Mouse (Mus musculus) spleen, postnatal 14 days (tissue): ENCODE measurements around the gene Ctnna2.

ENCODE experiments used
- DNase-seq, 2 experiments: peaks; one replicate each; pipeline ENCODE4 v3.0.0; 2021 to 2022; ENCODE audit warnings: low spot score in 2 of 2

The Ctnna2 gene

DNA sequence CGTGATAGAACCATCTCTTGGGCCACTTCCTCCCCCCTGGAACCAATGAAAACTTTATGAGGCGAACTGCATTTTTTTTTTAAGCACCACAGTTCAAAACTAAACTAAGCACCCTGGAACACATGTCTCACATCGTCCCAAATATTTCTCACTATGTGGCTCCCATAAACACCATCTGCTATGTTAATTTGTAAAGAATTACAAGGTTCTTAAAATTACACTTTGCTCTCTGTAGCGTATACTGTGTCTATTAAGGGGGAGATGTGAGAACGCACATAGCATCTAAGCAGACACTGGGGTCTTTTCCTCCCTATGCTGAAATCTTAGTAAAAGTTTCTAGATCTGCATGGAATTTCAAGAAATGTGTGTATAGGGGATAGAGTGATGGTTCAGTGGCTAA, 822.5 kb downstream of the Ctnna2 start:
- DNase-seq = no peak

DNA sequence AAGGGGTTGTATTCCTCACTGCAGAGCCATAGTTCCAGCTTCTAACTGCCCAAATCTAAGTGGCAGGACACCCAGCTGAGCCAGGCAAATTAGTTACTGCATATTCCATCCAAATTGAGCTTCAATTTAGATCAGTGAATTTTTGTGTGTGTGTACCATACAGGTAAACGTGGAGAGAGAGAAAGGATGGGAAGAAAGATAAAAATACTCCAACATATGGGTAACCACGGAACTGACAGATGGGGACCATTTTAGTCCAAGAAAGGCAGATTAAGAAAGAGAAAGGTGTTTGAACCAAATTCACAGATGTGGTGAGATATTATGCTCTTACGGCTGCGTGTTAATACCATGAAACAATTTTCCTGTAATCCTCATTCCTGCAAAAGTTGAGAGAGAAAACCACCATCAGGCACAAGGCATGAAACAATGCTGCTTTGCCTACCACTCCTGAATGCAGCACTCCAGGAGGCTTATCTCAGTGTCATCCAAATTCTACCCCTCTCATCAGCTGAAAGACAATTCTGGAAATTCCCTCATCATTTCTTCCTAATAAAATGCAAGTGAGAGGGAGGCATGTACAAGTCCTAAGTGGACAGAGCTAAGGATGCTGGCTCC, 840.1 kb downstream of the Ctnna2 start:
- no peak for DNase-seq

DNA sequence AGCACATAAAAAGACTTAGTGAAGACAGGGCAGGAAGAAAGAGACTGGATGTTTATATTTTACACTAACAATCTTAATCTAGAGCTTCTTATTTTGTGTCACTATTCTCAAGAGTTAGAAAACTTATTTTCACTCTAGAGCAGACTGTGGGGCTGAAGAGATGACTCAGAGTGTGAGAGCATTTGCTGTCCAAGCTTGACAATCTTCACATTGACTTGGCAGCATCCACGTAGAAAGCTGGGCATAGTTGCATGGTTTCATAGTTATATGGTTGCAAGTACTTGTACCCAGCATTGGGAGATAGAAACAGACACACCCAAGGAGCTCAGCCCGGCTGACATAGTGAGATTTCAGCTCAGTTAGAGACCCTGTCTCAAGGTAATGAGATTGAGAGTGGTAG, 858.6 kb downstream of the Ctnna2 start:
- DNase-seq = no peak

DNA sequence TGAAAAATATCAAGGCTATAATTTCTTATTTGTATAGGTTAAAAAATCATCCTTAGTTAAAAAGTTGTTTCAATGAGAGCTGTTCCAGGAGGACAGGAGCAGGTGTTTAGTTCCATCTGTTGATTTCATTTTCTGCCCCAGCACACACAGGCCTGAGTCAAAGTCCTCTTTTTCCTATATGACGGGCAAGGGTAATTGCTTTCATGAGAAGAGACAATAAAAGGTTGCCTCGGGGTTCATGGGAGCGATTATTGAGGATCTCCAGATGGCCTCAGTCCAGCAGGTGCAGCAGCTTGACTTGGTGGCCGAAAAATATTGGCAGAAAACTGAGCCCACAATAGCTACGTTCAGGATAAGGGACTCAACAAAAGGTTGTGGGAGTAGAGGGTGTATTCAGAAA, 859.0 kb downstream of the Ctnna2 start:
- DNase-seq = no peak

DNA sequence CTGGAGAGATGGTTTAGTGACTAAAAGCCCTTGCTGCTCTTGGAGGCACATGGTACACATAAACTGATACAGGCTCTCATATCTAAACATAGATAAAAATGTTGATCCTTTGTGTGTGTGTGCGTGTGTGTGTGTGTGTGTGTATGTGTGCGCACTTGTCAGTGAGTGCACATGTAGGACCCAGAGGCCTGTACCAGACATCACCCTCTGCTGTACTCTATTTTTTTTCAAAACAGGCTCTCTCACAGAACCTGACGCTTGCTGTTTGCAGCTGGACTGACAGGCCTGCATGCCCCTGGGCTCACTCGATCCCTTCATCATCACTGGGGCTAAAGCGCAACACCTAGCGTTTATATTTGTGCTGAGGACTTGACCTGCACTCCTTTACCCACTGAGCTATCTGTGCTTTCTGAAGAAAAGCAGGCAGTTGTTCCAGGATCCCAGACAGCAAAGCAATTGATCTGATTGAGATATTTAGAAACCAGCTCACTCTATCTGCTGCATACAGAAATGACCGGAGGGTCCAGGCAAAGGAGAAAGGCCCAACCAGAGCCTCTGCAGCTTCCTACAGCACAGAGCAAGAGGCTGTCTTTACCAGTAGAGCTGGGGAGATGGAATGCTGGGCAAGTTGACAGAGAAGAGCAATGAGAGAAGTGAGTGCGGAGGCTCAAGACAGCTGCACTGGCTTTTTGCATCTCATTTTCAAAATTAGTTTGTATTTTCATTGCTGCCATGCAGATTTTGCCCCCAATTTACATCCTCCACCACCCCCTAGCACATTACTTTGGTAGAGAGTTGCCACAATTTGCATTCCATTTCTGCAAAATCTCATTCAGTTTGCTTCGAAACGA, 870.2 kb downstream of the Ctnna2 start:
- no peak for DNase-seq

DNA sequence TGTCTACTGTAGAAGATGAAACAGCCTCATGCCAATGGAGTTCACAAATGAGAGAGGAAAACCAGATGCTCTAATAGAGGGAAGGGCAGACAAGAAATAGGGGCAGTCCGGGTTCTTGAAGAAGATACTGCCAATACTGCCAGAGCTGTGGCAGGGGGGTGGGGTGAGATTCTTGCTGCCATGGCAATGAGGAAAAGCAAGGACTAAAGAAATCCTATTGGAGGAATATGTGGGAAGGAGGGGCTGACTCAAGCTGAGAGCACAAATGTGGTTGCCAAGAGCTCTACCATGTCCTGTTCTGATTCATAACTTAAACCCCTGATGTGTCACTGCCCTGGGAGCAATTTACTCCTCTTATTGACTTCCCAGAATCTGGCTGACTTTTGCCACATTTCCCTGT, 878.5 kb downstream of the Ctnna2 start:
- no peak for DNase-seq

DNA sequence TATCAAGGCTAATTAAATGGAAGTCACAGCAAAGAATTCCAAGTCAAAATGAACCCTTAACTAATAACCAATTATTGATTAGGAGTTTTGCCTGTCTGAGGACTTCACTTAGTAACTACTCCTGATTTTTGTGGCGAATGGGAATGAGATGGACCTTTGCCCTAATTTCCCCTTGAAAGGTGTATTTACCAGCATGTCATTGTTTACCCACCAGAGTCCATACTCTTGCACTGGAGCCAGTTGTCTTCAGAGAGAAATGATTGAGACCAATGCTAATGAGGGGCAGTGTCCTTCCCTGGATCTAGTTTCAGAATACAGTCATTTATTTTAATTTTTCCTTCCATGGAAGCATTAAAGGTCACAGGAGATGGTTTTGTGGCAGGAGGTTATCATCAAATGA, 881.0 kb downstream of the Ctnna2 start:
- DNase-seq = no peak

DNA sequence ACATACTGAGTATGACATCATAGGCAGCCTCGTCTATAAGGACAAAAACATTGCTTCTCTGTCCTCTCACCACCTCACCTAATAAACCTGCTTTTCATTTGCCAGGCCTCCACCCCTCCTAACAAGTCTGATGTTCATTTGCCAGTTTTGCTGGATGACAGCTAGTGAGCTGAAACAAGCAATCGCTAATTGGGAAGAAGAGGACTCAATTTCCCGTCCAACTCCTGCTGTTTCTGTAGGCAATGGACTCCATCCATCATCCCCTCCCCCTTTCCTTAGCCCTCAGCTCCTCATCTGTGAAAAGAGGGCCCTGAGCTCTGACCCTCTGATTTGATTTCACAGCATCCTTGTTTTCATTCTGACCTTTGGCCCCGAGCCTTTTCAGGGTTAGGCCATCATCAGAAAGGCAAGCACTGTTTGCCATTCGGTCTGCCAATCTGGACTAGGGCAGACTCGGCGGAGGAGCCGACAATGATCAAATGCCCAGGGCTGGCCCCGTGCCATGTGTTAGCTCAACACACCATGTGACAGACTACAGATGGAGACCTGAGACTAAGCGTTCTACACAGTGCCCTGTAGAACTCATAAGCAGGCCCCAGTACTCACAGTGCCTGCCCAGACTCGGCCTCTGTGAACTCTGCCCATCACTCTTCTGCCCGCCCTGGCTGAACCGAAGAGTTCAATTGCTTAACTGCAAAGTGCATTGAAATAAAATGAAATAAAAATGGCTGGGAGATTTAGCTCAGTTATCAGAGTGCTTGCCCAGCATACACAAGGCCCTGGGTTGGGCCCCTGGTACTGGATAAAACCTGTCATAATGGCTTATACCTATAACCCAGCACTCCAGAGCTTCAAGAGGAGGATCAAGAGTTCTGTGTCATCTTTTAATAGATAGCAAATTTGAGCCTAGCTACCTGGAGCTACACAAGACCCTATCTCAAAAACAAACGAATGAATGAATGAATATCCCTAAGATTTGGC, 903.8 kb downstream of the Ctnna2 start:
- DNase-seq = no peak

DNA sequence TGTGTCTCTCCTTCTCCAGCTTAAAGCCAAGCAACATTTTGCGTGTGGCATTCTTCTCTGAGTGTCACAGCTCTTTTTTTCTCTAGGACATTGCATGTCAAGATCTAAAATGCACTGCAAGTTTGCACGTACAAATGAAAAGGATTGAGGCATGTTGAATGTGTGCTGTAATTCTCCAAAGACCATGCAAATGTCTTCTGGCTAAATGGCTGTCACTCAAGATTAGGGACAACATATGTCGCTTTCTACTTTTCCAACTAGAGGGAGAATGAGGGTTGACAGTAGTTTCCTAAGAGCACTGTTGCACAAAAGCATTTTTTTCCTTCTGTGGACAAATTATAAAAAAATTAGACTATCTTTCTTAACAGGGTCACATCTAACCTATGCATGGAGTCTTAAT, 909.9 kb downstream of the Ctnna2 start:
- DNase-seq = no peak

DNA sequence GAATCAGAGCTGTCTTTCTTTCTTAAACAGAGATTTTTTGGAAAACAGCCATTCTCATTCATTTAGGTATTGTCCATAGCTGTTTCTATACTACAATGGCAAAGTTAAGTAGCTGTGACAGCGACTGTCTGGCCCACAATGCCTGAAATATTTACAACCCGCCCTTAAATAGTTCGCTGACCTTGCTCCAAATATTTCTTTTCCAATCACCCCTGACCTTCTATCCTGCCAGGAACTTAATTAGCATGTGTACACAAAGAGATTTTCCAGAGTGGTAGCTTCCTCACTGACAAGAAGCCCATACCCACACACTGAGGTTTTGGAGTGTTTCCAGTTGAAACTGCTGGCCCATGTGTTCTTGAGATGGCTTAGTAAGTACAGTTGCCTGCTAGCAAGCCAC, 928.8 kb downstream of the Ctnna2 start:
- no peak for DNase-seq

DNA sequence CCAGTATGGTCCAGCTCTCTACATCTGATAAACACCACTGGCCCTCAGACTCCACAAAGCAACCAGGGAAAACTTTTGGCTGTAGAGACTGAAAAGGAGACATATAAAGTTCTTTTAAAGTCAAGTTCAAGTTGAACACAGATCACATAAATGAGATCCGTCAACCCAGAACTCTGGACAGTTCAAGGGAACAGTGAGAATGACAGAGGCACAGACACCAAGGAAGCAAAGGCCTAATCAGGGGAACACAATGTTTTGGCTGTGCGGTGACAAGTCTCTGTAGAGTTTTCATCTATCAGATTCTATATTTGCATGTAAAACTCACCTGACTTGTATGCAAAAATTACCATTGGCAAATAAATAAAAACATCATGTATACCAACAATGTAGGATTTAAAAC, 929.3 kb downstream of the Ctnna2 start:
- DNase-seq = no peak

DNA sequence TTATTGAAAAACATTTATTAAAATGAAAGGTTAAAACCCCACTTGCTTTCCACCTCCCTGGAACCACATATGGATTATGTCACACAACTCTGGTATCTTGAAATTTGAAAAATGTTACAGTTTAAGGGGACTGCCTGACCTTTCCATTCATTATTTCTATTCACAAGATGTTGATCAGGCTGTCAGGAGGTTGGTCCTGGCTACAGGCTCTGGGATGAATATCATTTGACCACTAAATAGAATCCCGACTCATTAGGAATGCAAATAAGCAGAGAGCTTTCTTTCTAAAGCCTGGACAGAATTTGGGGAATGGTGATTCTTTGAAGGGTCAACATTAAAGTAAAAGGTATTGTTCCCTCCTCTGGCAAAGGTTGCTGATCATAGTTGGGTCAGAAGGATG, 931.9 kb downstream of the Ctnna2 start:
- no peak for DNase-seq

DNA sequence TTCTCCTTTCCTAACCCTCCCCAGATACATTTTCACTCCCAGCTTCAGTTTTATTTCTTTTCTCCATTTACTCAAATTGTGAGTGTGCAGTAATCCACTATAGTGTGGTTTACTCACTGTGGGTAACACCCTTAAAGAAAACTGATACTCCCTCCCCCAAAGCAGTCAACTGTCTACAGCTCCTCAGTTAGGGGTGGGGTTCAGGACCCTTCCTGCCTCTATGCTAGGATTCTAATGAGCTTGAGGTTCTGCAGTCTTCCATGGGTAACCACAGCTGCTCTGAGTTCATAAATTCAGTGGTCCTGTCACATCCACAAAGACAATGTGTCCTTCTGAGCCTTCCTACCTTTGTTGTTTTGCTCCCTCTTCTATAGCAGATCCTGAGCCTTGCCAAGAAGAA, 954.4 kb downstream of the Ctnna2 start:
- DNase-seq = no peak

DNA sequence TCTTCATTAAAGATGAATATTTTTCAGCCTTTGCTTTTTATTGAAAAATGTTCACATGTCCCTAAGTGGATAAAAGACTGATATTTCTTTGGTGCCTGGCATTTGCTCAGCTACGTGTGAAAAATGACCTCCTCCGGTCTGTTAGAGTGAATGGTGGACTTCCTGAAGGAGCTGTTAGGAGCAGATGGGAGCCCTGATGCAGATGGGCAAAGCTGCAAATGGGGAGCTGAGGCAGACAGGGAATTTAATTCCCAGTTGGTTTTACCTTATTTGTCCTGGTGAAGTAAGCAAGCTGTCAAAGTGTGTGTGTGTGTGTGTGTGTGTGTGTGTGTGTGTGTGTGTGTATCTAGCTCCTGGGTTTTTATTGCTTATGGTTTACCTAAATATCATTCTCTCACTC, 966.3 kb downstream of the Ctnna2 start:
- no peak for DNase-seq

DNA sequence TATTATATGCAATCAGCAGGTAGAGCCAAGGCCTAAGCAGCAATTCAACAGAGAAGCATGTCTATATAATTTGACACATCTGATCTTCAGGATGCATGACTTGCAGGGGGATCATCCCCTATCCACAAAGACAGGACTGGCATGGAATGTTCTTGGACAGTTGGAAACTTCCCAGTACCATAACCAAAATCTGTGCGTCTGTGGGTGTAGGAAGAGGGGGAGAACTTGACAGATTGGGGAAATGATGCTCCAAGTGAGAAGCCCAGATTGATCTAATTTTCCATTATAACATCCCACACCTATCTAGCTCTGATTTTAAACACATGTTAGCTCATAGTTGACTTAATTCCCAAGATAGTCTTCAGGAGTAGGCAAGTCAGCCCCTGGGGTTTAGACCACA, 968.5 kb downstream of the Ctnna2 start:
- DNase-seq = no peak

DNA sequence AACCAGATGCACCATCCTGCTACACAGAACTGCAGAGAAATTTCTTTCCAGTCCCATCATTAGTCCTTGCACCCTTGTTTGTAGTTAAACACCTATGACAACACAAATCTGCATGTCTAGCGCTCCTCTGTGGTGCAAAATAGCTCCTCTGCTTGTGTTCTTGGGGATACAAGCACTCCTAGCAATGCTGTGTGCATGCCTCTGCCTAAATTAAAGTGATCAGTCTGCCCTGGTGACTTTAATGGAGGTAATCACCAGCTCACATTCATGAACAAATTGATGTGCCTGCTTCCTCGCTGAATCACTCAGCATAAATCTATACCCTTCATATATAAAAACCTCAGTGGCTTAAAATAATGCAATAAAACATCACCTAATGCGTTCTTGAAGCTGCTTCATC, 987.4 kb downstream of the Ctnna2 start:
- no peak for DNase-seq

DNA sequence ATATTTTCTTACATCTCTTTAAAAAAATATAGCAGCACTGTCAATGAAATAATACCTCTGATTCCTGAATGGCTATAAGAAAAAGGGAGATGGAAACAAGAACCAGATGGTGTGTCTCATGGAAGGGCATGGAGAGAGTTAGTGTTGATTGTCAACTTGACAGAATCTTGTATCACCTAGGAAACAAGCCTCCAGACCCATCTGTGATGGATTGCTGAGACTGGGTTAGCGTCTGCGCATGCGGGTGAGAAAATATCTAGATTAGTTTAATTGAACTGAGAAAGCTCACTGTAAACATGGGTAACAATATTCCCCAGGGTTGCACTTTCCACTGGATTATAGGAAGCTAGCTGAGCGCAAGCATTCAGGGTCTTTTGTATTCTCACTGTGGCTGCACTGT, 994.7 kb downstream of the Ctnna2 start:
- DNase-seq = no peak

DNA sequence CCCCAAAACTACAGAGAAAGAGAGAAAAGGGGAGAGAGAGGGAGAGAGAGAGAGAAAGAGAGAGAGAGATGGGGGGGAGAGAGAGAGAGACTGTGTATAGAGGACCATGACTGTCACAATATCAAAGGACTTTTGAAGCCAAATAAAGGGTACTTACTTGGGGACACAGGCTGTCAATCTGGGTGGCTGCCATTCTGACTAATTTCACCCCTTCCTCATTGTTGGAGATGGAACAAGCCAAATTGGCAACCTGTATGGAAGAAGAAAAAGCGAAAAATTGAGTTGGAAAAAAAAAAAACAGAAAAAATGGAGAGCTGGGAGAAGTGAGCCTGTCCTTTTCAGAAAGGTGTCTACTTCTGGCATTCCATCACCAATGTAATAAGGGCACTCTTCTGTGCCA, 997.8 kb downstream of the Ctnna2 start:
- DNase-seq = no peak

DNA sequence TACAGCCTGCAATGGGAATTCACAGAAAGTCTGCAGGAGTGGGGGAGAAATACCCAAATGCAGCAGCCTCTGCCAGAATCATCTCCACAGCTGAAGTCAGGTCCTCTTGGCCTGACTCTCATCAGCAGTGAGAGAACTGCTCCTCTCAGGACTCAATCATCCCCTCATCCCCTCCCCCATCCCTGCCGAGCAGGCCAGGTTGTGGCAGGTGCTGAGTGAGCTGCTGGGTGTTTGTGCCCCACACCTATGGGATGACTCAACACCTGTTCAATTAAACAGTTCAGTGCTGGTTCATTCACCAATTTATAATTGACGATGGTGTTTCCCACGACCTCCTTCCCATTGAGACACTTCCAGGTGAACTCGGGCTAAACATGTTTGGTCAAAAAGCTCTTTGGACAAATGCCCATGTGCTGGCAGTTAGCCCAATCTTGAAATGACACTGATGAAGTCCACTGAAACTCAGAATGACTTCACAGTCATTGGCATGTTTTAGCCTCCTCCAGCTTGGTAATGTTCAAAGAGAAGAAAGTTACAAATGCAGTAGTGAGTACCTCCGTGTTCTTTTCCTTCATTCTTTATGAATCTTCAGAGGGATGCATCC, 1000.1 kb downstream of the Ctnna2 start:
- DNase-seq = no peak

DNA sequence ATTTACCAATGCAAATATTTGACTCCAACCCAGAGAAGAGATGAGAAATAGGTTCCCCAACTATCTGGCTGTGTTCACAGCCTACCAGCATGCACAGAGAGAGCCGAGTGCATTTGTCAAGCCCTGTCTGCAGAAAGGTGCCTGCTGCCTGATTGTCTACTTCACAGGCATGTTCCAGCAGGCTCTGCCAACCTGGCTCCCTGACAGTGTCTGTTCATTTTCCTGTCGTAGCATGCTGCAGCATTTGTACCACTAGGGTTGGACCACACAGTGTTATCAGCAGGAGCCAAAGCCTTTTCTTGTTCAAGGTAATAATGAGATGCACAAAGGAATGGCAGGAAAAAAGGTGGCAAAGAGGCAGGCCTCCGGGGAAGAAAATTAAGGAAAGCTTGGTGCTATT, 1001.7 kb downstream of the Ctnna2 start:
- no peak for DNase-seq

DNA sequence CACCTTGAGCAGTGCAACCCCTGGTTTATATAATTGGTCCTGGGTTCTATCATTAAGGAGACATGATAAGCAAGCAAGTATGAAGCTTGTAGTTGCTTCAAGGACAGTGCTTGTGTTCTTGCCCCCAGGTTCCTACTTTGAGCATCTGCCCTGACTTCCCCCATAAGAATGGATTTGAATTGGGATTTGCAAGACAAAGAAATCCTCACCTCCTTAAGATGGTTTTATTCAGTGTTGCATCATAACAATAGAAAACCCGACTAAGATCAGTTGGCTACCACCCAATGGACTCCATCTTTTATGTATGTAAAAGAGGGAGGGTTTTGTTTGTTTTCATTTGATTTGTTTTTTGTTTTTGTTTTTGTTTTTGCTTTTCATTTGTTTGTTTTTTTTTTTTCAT, 1005.2 kb downstream of the Ctnna2 start:
- DNase-seq = no peak

DNA sequence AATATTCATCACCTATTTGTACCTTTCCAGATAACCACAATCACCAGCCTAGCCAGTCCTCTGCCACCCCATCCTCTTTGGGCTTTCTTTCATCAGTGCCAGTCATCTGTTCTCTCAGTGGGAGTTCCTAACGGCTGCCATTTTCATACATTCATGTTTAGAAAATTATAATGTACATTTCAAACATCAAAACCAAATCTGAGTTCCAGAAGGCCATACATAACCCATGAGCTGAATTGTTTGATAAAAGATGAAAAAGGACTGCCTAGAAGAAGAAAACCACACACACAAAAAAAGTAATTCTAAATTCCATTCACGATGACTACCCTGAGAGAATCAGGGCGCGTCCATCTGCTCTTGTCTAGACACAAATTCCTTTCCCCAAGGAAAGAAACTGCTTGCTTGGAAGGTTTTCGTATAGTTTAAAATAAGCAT, 1014.5 kb downstream of the Ctnna2 start:
- DNase-seq = no peak
